Mouse (Mus musculus): ENCODE data around the gene Gm10334. TPM values are rescaled to one million over a fixed set of nuclear protein-coding genes. Genes with fewer than 3 reads are reported as not detected.
"Not testable (repeated sequence)": the region's sequence is repeated elsewhere in the genome, so short reads cannot be mapped to it uniquely, and the experiment has no call there.

The Gm10334 gene
- not detected in 2 replicates for total RNA-seq (2017)

- not testable (repeated sequence) for ATAC-seq (replicated peaks; ENCODE audit: low read depth, poor library complexity, severe bottlenecking)
These were observed at the start of gene Gm10334 for GRCm38 (mm10) chr6:41446045-41446444. Gm10334 (minus strand) TSS chr6:41446145.

GRCm38 (mm10) chr6:41458632-41459031 lies 12.7 kb upstream of the Gm10334 start, which contains the start of gene Prss1:
Prss1 (plus strand) TSS chr6:41458932.
- not testable (repeated sequence) for ATAC-seq (replicated peaks; ENCODE audit: low read depth, poor library complexity, severe bottlenecking)

- ATAC-seq (replicated peaks; ENCODE audit: low read depth, poor library complexity, severe bottlenecking), result not testable (repeated sequence)
These were observed 3.7 kb downstream of the Gm10334 start for GRCm38 (mm10) chr6:41442261-41442660.

Other genes with a start within 250 kb of the Gm10334 start
- gene Try4, start 143.9 kb downstream of the Gm10334 start, total RNA-seq (2017), result not detected in 2 replicates
- gene Try5, start 129.3 kb downstream of the Gm10334 start, total RNA-seq (2017), result not detected in 2 replicates
- not detected in 2 replicates for gene Try10, start 92.0 kb downstream of the Gm10334 start, total RNA-seq (2017)
- not detected in 2 replicates for gene Prss3, start 68.5 kb downstream of the Gm10334 start, total RNA-seq (2017)
- not detected in 2 replicates for gene Gm5771, start 53.8 kb downstream of the Gm10334 start, total RNA-seq (2017)
- not detected in 2 replicates for gene Prss1, start 12.8 kb upstream of the Gm10334 start, total RNA-seq (2017)
- gene Prss2, start 75.6 kb upstream of the Gm10334 start, total RNA-seq (2017), result not detected in 2 replicates
- gene Ephb6, start 159.3 kb upstream of the Gm10334 start, total RNA-seq (2017), result 3.2 and 6.5 TPM in 2 replicates
- gene Trpv6, start 190.3 kb upstream of the Gm10334 start, total RNA-seq (2017), result not detected in 2 replicates
- not detected in 2 replicates for gene Trpv5, start 234.6 kb upstream of the Gm10334 start, total RNA-seq (2017)
- gene Llcfc1, start 238.3 kb upstream of the Gm10334 start, total RNA-seq (2017), result not detected in 2 replicates

Data from common myeloid progenitor, adult 5-6 weeks (primary cell).